Mouse (Mus musculus) MN1 (cell line): ENCODE results near the gene C030005K15Rik.
"Not testable (repeated sequence)": the region's sequence is repeated elsewhere in the genome, so short reads cannot be mapped to it uniquely, and the experiment has no call there.

Experiments
- DNase-seq: peaks from one replicate; pipeline ENCODE4 v3.0.0-alpha.2; 2016; ENCODE audit warnings: low spot score

Gene C030005K15Rik

GRCm38 (mm10) chr10:97726655-97727054 is at the start of gene C030005K15Rik:
Gene C030005K15Rik (minus strand): TSS chr10:97726755.
- DNase-seq = not testable (repeated sequence)

- DNase-seq = no peak
Measured at GRCm38 (mm10) chr10:97768171-97768749, 41.7 kb upstream of the C030005K15Rik start.

- DNase-seq = no peak
Measured at GRCm38 (mm10) chr10:97753821-97754220, 27.3 kb upstream of the C030005K15Rik start.

- no peak for DNase-seq
Measured at GRCm38 (mm10) chr10:97747231-97747630, 20.7 kb upstream of the C030005K15Rik start.

GRCm38 (mm10) chr10:97725929-97726328 is 626 bp downstream of the C030005K15Rik start:
- no peak for DNase-seq

GRCm38 (mm10) chr10:97722709-97723108 is 3.8 kb downstream of the C030005K15Rik start:
- DNase-seq = no peak

- DNase-seq = no peak
Measured at GRCm38 (mm10) chr10:97720625-97721024, 5.9 kb downstream of the C030005K15Rik start.

- no peak for DNase-seq
Measured at GRCm38 (mm10) chr10:97718021-97718420, 8.5 kb downstream of the C030005K15Rik start.

GRCm38 (mm10) chr10:97717233-97717632 is 9.3 kb downstream of the C030005K15Rik start:
- no peak for DNase-seq

GRCm38 (mm10) chr10:97715289-97715906 is 11.2 kb downstream of the C030005K15Rik start:
- no peak for DNase-seq

- DNase-seq = no peak
Measured at GRCm38 (mm10) chr10:97714584-97714983, 12.0 kb downstream of the C030005K15Rik start.

- DNase-seq = peak; percentile 50
Measured at GRCm38 (mm10) chr10:97712687-97713086, 13.9 kb downstream of the C030005K15Rik start.

- peak; percentile 31 for DNase-seq
Measured at GRCm38 (mm10) chr10:97704562-97704961, 22.0 kb downstream of the C030005K15Rik start.

- no peak for DNase-seq
Measured at GRCm38 (mm10) chr10:97702321-97702720, 24.2 kb downstream of the C030005K15Rik start.

GRCm38 (mm10) chr10:97693398-97694135 is 33.0 kb downstream of the C030005K15Rik start:
- no peak for DNase-seq

GRCm38 (mm10) chr10:97692913-97693312 is 33.6 kb downstream of the C030005K15Rik start, which contains the start of gene Ccer1:
Gene Ccer1 (plus strand): TSS chr10:97693059.
- DNase-seq = no peak

- no peak for DNase-seq
Measured at GRCm38 (mm10) chr10:97689425-97689824, 37.1 kb downstream of the C030005K15Rik start.

GRCm38 (mm10) chr10:97687198-97687597 is 39.4 kb downstream of the C030005K15Rik start:
- DNase-seq = no peak

GRCm38 (mm10) chr10:97682981-97683380 is 43.6 kb downstream of the C030005K15Rik start:
- no peak for DNase-seq
